Mouse (Mus musculus) myocyte (in vitro differentiated cells): ENCODE results near the gene Adamtsl5.

ENCODE experiments used
- CEBPB ChIP-seq: IDR thresholded peaks from 2 replicates; pipeline ENCODE4 v1.6.1; 2011; ENCODE audit warnings: mild to moderate bottlenecking, moderate library complexity; ENCODE audit not compliant: poor library complexity, insufficient read depth, severe bottlenecking
- E2F4 ChIP-seq: IDR thresholded peaks from one replicate; pipeline ENCODE4 v1.6.1; 2011; ENCODE audit warnings: mild to moderate bottlenecking, control low read depth, moderate library complexity; ENCODE audit not compliant: insufficient read depth
- MAX ChIP-seq: IDR thresholded peaks from one replicate; pipeline ENCODE4 v1.6.1; 2011; ENCODE audit warnings: low read depth, mild to moderate bottlenecking, control low read depth
- POLR2A ChIP-seq: IDR thresholded peaks from one replicate; pipeline ENCODE4 v1.6.1; 2011; ENCODE audit warnings: low read depth, mild to moderate bottlenecking, control low read depth, moderate library complexity; ENCODE audit not compliant: insufficient read length
- POLR2AphosphoS2 ChIP-seq: IDR thresholded peaks from one replicate; pipeline ENCODE4 v1.6.1; 2011; ENCODE audit warnings: low read depth, control low read depth; ENCODE audit not compliant: insufficient read length
- REST ChIP-seq: IDR thresholded peaks from one replicate; pipeline ENCODE4 v1.6.1; 2011; ENCODE audit warnings: mild to moderate bottlenecking, control low read depth, moderate library complexity; ENCODE audit not compliant: insufficient read depth, insufficient read length
- TCF12 ChIP-seq: IDR thresholded peaks from one replicate; pipeline ENCODE4 v1.6.1; 2011; ENCODE audit warnings: mild to moderate bottlenecking, control low read depth; ENCODE audit not compliant: poor library complexity, insufficient read depth, severe bottlenecking

DNA sequence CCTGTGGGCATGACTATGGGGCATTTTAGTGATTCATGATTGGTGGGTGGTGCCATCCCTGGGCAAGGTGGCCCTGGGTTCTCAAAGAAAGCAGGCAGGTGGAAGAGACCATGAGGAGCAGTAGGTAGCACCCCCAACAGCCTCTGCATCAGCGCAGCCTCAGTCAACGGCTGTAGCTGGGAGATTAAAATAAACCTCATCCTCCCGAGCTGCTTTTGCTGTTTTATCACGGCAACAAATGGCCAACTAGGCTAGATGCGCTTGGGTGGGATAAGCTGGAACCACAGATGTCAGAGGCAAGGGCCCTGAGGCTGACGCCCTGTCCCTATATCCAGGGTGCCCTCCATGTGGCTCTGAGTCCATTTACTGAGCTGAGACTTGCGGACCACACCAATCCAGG lies 36.5 kb upstream of the Adamtsl5 start:
- no peak for TF ChIP-seq POLR2A
- no peak for TF ChIP-seq E2F4
- no peak for TF ChIP-seq CEBPB
- TF ChIP-seq TCF12 = no peak
- no peak for TF ChIP-seq MAX
- no peak for TF ChIP-seq REST
- TF ChIP-seq POLR2AphosphoS2 = no peak
